Mouse (Mus musculus) gastrocnemius, postnatal 10 days (tissue): ENCODE results near the gene Mmp9. TPM values are rescaled to one million over a fixed set of nuclear protein-coding genes. Genes with fewer than 3 reads are reported as not detected.

Experiments
- DNase-seq: peaks from one replicate; pipeline ENCODE4 v3.0.0; 2021; ENCODE audit warnings: mixed read lengths
- long read RNA-seq, 2 experiments: library from polyadenylated mRNA; stranded (forward); transcript quantifications; one replicate each; pipeline ENCODE4 v2.0.0; 2021
- total RNA-seq, 2 experiments: library from RNA; stranded (reverse); gene quantifications; 2 replicates each; pipeline ENCODE4 v1.2.3; 2021

Mmp9 gene
- 10 to 100 TPM in 1 of 2 experiments, 1 to 10 TPM in 1; 1.2 to 96.6 TPM for total RNA-seq
- long read RNA-seq, experiment 1, transcript Mmp9-201 (13 exons, 3,175 nt), result major isoform, 106 of 167 reads
- long read RNA-seq, experiment 1, partial matches to known transcripts, result 55 of 167 reads
- long read RNA-seq, experiment 1, other reads (novel, unspliced or antisense), result 6 of 167 reads
- long read RNA-seq, experiment 2, partial matches to known transcripts, result 2 of 2 reads
- long read RNA-seq, experiment 2, other reads (novel, unspliced or antisense), result 0 of 2 reads

- DNase-seq, result no peak
Measured at GRCm38 (mm10) chr2:164940140-164940830, at the start of gene Mmp9. TSS of gene Mmp9 (plus strand) at chr2:164940780.

DNA sequence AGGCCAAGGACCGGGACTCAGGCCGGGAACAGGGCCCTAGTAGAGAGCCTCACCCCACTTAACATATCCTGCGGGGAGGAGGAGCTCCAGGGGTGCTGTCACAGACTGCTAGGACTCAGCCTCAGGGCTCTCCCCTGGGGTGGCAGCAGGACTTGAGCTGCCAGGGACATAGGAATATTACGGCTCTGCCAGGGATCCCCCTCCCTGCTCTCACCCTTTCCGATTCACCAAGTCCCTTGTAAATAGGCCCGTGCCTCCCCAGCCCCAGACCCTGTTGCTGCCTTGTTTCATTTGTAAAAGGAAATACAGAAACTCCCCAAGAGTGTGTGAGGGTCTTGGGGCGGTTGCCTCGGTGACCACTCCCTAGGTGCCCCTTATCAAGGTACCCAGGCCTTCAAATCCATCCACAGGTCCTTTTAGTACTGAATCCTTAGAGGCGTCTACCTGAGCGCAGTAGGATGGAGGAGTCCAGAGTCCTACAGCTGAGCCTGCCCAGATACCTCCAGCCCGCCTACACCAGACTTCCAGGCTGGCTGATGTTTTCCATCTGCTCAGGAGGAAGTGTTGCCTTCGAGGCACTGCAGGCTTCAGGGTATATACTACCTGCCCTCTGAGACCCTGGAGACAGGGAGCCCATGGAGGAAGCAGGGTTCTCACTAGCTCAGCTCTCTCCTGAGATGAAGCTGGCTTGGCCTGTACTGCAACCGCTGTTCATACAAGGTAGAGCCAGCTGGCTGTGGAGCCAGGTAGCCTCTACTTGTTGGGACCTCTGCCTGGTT, 49.3 kb upstream of the Mmp9 start:
- DNase-seq, result no peak

- DNase-seq, result peak; percentile 55
Measured at GRCm38 (mm10) chr2:164891908-164892695, 48.5 kb upstream of the Mmp9 start.

DNA sequence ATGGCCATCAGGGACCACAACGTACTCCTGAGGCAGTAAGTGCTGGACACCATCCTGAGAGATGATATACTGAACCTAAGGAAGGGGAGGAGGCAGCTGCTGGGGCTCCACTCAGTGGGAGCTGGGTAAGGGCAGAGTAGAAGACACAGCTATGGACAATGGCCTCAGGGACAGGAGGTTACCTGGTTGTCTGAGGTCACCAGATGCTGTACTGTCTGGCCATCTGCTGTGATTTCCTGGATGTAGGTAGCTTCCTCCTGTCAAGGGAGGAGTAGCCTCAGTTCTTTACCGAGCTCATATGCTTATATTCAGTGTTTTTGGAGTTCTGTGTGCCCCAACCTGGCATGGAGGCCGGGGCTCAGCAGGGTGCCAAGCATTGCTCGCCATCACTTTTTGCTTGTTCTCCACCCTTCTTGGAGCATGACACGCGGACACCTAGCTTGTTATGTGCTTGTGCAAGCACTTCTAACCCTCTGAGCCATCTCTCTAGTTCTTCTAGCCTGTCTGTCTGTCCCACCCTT, 47.8 kb upstream of the Mmp9 start:
- DNase-seq, result no peak

DNA sequence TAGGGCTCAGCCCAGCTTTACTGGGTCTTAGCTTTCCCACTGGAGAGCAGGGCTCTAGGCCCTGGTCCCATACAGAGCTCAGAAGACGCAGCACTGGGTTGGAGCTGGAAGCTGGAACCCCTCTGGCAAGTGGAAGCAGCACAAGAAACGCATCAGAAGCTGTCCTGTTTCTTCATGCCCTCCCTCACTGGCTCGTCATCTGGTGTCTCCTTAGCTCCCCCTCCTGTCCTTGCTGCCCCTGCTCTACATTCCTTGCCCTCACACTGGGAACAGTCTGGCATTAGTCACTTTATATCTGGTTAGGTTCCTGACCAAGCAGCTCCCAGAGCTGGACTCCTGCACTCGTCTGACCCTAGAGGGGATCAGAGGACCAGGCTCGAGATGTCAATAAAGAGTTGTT, 46.5 kb upstream of the Mmp9 start:
- no peak for DNase-seq

GRCm38 (mm10) chr2:164894644-164895043, 45.9 kb upstream of the Mmp9 start:
- no peak for DNase-seq

DNA sequence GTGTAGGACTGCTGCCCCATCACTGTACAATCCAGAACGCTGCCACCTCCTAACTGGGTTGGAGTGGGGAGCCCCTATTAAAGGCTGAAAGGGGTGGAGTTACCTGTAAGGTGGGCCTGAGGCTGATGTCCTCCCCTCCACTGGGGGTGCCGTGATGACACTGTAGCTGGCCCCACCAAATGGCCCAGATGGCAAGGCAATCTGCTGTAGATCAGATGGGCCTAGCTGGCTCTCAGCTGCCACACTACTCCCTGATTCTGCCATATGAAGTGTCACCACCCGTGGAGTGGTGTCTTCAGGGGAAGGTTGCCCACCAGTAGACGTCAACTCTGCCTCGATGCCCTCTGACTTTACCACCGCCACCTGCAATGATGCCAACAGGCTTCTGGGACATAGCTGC, 44.7 kb upstream of the Mmp9 start:
- no peak for DNase-seq

DNA sequence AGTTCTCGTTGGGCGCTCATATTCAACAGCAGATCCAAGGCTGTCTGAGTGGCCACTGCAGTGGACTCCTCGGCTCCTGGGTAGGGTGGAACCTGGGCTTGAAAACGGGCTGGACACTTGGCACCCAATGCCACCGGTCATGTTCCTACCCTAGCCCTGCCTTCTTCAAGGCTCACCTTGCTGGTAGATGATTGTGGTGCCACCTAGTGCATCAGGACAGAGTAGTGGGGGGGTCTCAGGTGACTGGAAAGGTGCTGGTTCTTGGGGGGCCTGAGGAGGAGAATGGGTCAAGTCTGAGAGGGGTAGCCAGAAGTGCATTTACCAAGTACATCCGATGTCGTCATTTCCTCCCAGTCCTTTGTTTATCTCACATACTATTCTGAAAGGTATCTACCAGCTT, 42.6 kb upstream of the Mmp9 start:
- DNase-seq, result no peak

DNA sequence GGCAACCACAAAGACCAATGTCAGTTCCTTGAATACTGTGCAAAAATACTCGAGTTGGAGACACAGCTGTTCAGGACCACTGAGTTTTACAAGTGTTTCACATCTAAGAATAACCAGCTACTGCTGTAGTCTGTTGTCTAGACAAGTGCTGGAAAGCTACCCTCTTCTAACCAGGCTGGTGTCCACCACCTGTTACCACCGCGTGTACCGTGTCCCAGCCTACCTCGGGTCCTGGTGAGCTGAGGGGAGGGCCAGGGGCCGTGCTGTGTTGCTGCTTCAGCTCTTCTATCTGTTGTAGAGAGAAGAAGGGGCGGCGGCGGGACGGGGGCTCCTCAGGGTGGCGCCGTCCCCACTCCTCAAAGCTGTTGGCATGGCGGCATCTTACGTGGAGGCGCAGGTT, 41.5 kb upstream of the Mmp9 start:
- no peak for DNase-seq

DNA sequence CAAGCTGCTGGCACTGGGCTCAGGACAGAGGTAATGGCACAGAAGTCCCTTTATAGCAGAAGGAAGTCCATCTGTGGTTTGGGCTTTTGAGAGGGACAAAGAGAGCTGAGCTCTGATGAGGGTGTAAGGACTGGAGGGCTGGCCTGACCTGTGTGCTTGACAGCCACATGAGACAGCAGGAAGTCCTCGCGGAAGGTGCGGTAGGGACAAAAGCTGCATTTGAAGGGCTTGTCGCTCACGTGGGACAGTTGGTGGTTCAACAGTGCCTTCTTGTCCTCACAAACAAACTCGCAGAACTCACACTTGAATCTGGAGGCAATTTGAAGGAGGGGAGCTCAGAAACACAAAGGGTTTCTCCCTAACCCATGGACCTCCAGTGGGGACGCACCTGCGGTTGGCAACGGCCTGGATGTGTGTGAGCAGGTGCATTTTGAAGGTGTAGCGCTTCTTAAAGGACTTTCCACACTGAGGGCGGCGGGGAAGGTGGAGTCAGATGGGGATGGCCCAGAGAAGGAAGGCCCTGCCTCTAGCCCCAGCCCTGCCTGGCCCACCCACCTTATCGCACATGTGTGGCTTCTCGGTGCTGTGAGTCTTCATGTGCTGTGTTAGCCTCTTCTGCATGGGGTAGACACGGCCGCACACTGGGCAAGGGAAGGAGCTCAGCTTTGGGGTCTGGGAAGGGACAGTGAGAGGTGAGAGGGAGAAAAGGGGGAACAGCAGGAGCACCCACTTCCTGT, 40.7 kb upstream of the Mmp9 start:
- DNase-seq, result no peak

DNA sequence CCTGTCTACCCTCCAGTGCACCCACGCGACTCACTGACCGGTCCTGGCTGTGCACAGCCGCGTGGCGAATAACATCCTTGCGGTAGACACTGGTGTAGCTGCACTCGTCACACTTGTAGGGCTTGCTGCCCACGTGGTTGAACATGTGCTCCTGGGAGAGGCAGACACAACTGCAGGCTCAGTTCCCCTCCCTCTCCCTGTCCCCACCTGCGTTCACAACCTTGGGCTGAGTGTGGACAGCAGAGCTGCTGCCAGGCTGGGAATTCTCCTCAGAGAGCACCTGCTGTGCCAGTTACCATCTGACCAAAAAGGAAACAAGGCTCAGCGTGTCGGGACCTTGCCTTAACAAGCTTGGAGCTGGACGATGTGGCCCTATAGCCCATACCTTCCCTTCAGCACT, 39.2 kb upstream of the Mmp9 start:
- no peak for DNase-seq

DNA sequence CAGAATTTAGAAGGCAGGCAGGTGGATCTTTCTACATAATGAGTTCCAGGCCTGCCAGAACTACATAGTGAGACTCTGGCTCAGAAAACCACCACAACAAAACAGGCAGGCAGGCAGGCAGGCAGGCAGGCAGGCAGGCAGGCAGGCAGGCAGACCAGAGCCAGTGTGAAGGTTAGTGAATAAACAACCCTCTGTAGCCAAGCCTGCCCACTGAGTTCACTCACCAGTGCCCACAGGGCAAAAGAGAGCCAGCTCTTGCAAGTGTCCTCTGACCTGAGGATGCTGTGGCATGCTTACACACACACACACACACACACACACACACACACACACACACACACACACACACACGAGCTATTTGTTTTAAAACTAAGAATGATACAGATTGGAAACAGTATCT, 37.1 kb upstream of the Mmp9 start:
- DNase-seq, result no peak

DNA sequence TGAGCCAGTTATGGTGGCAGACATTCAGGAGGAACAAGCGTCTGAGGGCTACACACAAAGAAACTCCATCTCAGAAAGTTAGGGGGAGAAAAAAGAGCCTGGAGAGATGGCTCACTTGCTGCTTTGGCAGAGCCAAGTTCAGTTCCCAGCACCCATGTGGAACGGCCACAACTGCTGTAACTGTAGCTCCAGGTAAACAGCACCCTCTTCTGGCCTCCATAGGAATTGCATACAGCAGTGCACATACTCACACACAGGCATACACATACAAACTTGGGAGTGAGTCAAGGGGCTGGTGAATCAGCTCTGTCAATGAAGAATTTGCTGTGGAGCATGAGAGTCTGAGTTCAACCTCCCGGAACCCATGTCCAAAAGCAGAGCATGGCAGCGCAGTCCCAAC, 34.5 kb upstream of the Mmp9 start:
- no peak for DNase-seq

- no peak for DNase-seq
Measured at GRCm38 (mm10) chr2:164907511-164907910, 33.1 kb upstream of the Mmp9 start.

DNA sequence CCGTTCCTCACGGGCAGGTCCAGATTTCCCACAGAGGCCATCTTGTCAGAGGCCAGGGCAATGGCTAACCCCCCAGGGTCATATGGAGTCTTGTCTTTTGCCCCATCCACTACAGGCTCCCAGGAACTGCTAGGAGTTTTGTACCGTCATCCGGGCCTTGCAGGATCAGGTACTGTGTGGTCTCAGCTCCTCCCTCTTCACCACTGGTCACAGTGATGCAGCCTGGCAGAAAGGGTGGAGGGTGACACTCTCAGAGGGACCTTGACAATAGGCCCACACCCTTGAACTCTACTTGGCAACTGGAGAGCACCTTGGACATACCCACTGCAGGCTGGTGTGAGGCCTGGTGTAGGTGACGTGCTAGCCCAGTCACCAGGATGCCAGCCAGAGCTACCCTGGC, 32.6 kb upstream of the Mmp9 start:
- DNase-seq, result no peak

GRCm38 (mm10) chr2:164909100-164909499, 31.5 kb upstream of the Mmp9 start:
- DNase-seq, result no peak

DNA sequence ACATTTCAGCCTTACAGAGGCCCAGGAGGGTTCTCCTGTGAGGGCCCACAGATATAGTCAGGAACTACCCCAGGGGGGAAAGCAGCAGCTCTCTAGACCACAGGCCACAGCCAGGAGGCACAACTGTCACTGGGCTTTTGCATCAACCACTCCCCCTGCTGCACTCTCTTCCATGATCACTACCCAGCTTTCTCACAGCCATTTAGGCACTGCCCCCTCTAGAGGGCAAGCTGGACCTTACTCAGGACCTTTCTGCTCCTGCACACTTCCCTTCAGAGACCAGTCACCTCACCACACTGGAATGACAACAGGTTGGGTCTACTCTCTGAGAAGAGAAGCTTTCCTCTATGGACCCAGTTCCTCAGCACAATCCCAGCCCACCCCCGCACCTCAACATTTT, 31.0 kb upstream of the Mmp9 start:
- DNase-seq, result no peak

DNA sequence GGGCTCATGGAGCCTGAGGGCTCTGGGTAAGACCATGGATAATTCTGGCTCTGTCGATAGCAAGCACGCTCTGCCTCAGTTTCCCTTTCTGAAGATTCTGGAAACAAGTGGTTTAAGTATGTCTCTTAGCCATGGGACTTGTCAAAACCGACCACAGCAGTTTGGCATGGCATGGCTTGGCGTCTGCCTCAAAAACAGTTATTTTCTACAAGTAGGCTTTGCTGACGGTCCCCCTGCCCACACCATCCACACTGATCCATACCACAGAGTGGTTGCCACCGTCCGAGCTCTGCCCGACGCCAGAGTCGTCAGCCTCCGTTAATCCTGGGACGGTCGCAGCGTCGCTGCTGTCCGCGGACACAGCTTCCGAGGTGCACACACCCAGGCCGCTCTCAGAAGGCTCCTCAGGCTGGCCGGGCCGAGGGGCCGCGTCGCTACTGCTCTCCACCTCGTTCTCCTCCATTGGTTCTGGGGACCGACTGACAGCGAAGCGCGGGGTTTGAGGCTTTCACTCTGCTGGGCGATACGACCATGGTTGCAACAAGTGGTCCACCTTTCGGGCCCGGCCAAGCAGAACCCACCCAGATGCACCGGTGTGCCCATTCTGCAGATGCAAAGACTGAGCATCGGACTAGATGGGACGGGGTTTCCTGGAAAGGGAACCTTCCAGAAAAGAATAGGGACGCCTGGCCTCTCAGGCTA, 30.1 kb upstream of the Mmp9 start:
- no peak for DNase-seq

DNA sequence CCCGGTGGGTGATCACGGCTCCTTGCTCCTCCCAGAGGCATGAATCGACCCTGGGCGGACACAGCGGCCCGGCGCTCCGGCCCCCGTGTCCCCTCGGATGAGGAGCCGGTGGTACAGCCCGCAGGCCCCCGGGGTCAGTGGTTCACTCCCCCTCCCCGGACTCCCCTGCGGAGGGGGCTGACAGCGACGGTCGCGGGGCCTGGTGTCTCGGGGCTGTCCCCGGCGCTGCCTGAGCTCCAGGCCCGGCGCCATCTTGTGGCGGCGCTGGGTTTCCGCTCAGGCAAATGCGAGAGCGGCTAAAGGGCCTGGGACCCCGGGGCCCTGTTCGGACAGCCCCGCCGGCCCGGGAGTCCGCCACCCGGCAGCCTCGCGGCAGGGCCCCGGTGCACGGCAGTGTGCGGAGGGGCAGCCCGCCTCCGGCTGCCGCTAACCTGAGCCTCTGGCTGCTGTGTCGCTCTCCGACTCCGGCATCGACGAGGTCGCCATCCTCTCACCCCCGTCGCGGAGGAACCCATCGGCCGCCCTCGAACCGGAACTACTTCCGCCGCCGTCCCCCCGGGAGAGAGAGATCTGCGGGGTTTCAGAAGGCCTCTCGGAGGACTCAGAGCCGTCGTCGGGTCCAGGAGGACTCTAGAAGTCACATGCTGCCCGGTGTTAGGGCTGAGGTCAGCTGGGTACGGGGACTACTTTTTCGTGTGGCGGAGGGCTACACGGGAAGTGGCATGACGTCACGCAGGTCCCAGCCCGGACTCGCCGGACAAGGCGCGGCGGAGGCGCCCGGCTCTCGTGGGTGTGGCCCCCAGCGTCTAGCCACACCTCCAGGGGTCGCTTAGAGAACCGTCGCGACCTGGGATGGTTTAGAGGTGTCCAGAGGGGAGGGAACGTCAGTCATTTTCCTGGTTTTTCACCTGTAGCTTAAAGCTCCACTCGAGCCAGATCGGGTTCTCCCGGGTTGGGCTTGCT, 29.2 kb upstream of the Mmp9 start, which contains the start of gene Zfp335:
Gene Zfp335 (minus strand): TSS at position 672 of the 963 bp plus-strand sequence.
- peak; percentile 92 for DNase-seq

- no peak for DNase-seq
Measured at GRCm38 (mm10) chr2:164912151-164912550, 28.4 kb upstream of the Mmp9 start.
